Mouse (Mus musculus): ENCODE results near the gene Vmn2r80.
"Not testable (repeated sequence)": the region's sequence is repeated elsewhere in the genome, so short reads cannot be mapped to it uniquely, and the experiment has no call there.

Vmn2r80 gene

GRCm38 (mm10) chr10:79148469-79148868, at the start of gene Vmn2r80:
Vmn2r80 (plus strand) TSS chr10:79148769.
- in situ Hi-C loops (cut with MboI, MseI) = not testable (repeated sequence)

- in situ Hi-C loops (cut with MboI, MseI) = no loop called here
These were observed 42.0 kb upstream of the Vmn2r80 start for GRCm38 (mm10) chr10:79106325-79107282.

- in situ Hi-C loops (cut with MboI, MseI) = no loop called here
These were observed 41.0 kb upstream of the Vmn2r80 start for GRCm38 (mm10) chr10:79107531-79107930.

- in situ Hi-C loops (cut with MboI, MseI) = no loop called here
These were observed 39.4 kb upstream of the Vmn2r80 start for GRCm38 (mm10) chr10:79109156-79109555.

GRCm38 (mm10) chr10:79110482-79110881, 38.1 kb upstream of the Vmn2r80 start:
- in situ Hi-C loops (cut with MboI, MseI) = no loop called here

- in situ Hi-C loops (cut with MboI, MseI) = loop anchor here (5.0 kb wide), 1 partner anchor 358 kb away; no protein-coding TSS in a partner anchor
These were observed 33.5 kb upstream of the Vmn2r80 start for GRCm38 (mm10) chr10:79115085-79115484.

- in situ Hi-C loops (cut with MboI, MseI) = loop anchor here (5.0 kb wide), 1 partner anchor 359 kb away; no protein-coding TSS in a partner anchor
These were observed 32.3 kb upstream of the Vmn2r80 start for GRCm38 (mm10) chr10:79116125-79116849.

GRCm38 (mm10) chr10:79151602-79152001, 3.0 kb downstream of the Vmn2r80 start:
- in situ Hi-C loops (cut with MboI, MseI) = loop anchor here (10.0 kb wide), 1 partner anchor 167 kb away; the partner anchor contains the start of gene Olfr1352

- in situ Hi-C loops (cut with MboI, MseI) = not testable (repeated sequence)
These were observed 51.4 kb downstream of the Vmn2r80 start for GRCm38 (mm10) chr10:79199973-79200372.

- in situ Hi-C loops (cut with MboI, MseI) = no loop called here
These were observed 71.9 kb downstream of the Vmn2r80 start for GRCm38 (mm10) chr10:79220432-79220831.

GRCm38 (mm10) chr10:79221606-79222005, 73.0 kb downstream of the Vmn2r80 start:
- in situ Hi-C loops (cut with MboI, MseI) = no loop called here

GRCm38 (mm10) chr10:79222214-79222613, 73.6 kb downstream of the Vmn2r80 start:
- in situ Hi-C loops (cut with MboI, MseI) = no loop called here

Measured in regulatory T cell (primary cell).